ENCODE assay signal across 9 mouse cellular contexts in the genomic region with DNA sequence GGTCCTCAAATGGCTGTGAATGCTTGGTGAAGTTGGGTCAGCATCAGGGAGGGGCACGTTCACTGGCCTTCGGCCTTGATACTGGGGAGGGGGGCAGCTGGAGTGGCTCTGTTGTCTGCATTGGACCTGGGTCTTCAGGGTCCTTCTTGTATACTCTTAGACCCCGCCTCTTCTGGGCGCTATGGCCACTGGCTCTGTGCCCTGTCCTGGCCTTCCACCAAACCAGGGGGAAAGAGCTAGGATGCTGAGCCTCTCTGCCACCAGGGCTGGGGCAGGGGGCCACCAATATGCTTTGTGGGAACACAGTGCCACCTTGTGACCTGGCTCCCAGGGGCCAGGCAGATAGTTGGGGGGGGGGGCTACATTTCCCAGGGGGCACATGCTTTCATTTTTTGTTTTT.
A peak's percentile ranks its signal among the peaks of the same experiment; 100 is the strongest.
DNase-seq lines count a peak whose midpoint lies in the region; ATAC-seq and TF ChIP-seq lines count a peak whose summit lies in the region.
"Had no signal": no experiment of that assay in that cellular context is flagged by ENCODE, and none has a peak within 500 bp of the region (broad histone marks: within the 10 kb centered on the region; RNA-seq: fewer than 3 reads in every experiment).

No protein-coding gene starts in this region.

- no peaks in the 10 kb centered on the region for H3K27me3 ChIP-seq in forebrain, embryonic 14.5 days (replicated peaks; ENCODE audit: control insufficient read depth, insufficient read depth, low read length)
- peaks cover 76% of the 10 kb centered on the region for H3K27me3 ChIP-seq in hindbrain, embryonic 10.5 days (ENCODE audit: insufficient read depth, poor library complexity, severe bottlenecking)
- H3K27me3 ChIP-seq in midbrain, embryonic 10.5 days (ENCODE audit: low read depth, poor library complexity, severe bottlenecking) = peaks cover 87% of the 10 kb centered on the region
- no peaks in the 10 kb centered on the region for H3K27me3 ChIP-seq in thymus, adult 2 months (ENCODE audit: control insufficient read depth, insufficient read depth, low read length)

- peak overlapping the region; percentile 58; the same call in 1 of the 2 replicates for H3K27ac ChIP-seq in forebrain, embryonic 14.5 days (ENCODE audit: low read depth, low read length)
- H3K27ac ChIP-seq in hindbrain, embryonic 10.5 days = peak overlapping the region; percentile 17
- H3K27ac ChIP-seq in midbrain, embryonic 10.5 days (replicated peaks) = peak overlapping the region; percentile 40; the same call in 1 of the 2 replicates
- no peak overlapping the region for H3K27ac ChIP-seq in thymus, adult 2 months (ENCODE audit: control insufficient read depth, insufficient read depth, low read length)

- 37% methylated on average over 4 of the region's 4 CpGs for WGBS in forebrain, embryonic 14.5 days
- 65% methylated on average over 4 of the region's 4 CpGs for WGBS in hindbrain, embryonic 10.5 days
- 72% methylated on average over 4 of the region's 4 CpGs for WGBS in midbrain, embryonic 10.5 days
- 91% methylated on average over 4 of the region's 4 CpGs for WGBS in thymus, adult 2 months

- no peak overlapping the region for H3K4me2 ChIP-seq in forebrain, embryonic 14.5 days (ENCODE audit: low read length)

- TF ChIP-seq POLR2A in thymus, adult 2 months (IDR thresholded peaks at IDR 0.05; ENCODE audit: control insufficient read depth, extremely low read depth, insufficient read depth, low read length, poor library complexity) = no peak

- TF ChIP-seq CTCF in thymus, adult 2 months (IDR thresholded peaks at IDR 0.05; ENCODE audit: borderline replicate concordance, control insufficient read depth, extremely low read depth, insufficient read depth, low read length, poor library complexity) = no peak

- no peak overlapping the region for H3K4me3 ChIP-seq in forebrain, embryonic 14.5 days (ENCODE audit: low read depth, low read length)
- no peak overlapping the region for H3K4me3 ChIP-seq in hindbrain, embryonic 10.5 days
- no peak overlapping the region for H3K4me3 ChIP-seq in midbrain, embryonic 10.5 days
- H3K4me3 ChIP-seq in thymus, adult 2 months (ENCODE audit: control insufficient read depth, insufficient read depth, low read length) = no peak overlapping the region

- peaks cover 56% of the 10 kb centered on the region for H3K4me1 ChIP-seq in forebrain, embryonic 14.5 days (ENCODE audit: control insufficient read depth, insufficient read depth, low read length)
- peaks cover 88% of the 10 kb centered on the region for H3K4me1 ChIP-seq in hindbrain, embryonic 10.5 days (replicated peaks)
- H3K4me1 ChIP-seq in midbrain, embryonic 10.5 days = peaks cover 85% of the 10 kb centered on the region
- no peaks in the 10 kb centered on the region for H3K4me1 ChIP-seq in thymus, adult 2 months (replicated peaks; ENCODE audit: control insufficient read depth, insufficient read depth, low read length)

- peak; percentile 8; the same call in 1 of the 2 replicates for ATAC-seq in forebrain, embryonic 14.5 days

- H3K9ac ChIP-seq in forebrain, embryonic 14.5 days (ENCODE audit: low read length) = no peak overlapping the region

- H3K36me3 ChIP-seq in forebrain, embryonic 14.5 days (ENCODE audit: control insufficient read depth, insufficient read depth, low read length) = no peaks in the 10 kb centered on the region
- H3K36me3 ChIP-seq in hindbrain, embryonic 10.5 days = no peaks in the 10 kb centered on the region
- no peaks in the 10 kb centered on the region for H3K36me3 ChIP-seq in midbrain, embryonic 10.5 days
- H3K36me3 ChIP-seq in thymus, adult 2 months (ENCODE audit: control insufficient read depth, insufficient read depth, low read length) = no peaks in the 10 kb centered on the region
- H3K36me3 ChIP-seq: G1E had no signal

- H3K9me3 ChIP-seq in forebrain, embryonic 14.5 days (replicated peaks; ENCODE audit: control insufficient read depth, low read length) = no peaks in the 10 kb centered on the region
- H3K9me3 ChIP-seq in hindbrain, embryonic 10.5 days = no peaks in the 10 kb centered on the region
- H3K9me3 ChIP-seq in midbrain, embryonic 10.5 days (replicated peaks) = no peaks in the 10 kb centered on the region

- DNase-seq in layer of hippocampus, postnatal 10 days (ENCODE audit: low spot score in 2 of 2) = peak; percentile 49 to 66
- no peak for DNase-seq in layer of hippocampus, adult 9-11 months
- peak; percentile 68 for DNase-seq in forebrain, embryonic 14.5 days (ENCODE audit: low spot score)
- DNase-seq in hindbrain, embryonic 10.5 days (ENCODE audit: low spot score) = no peak
- DNase-seq in midbrain, embryonic 10.5 days (ENCODE audit: low spot score) = no peak
- DNase-seq in spleen, adult 18-20 months = no peak
- DNase-seq in thymus, adult 2 months = no peak
- DNase-seq in left cerebral cortex, adult 9 months (ENCODE audit: low spot score in 2 of 2) = no peak

Comparison
In these comparisons a context has a peak if more than half of its experiments do, and no peak if none do; other contexts are left out.
1. DNase-seq: peak in layer of hippocampus, postnatal 10 days (2 of 2) and forebrain, embryonic 14.5 days (single experiment); none in layer of hippocampus, adult 9-11 months (single experiment), hindbrain, embryonic 10.5 days (single experiment), midbrain, embryonic 10.5 days (single experiment), spleen, adult 18-20 months (0 of 2), thymus, adult 2 months (single experiment) and left cerebral cortex, adult 9 months (0 of 2).